Mouse (Mus musculus) ES-E14 (cell line): Measurements from ENCODE around the gene Olfr287.

Source experiments
- HCFC1 ChIP-seq: IDR thresholded peaks from 2 replicates; pipeline ENCODE4 v1.6.1; 2012; ENCODE audit warnings: low read length, inconsistent platforms, borderline replicate concordance; ENCODE audit not compliant: insufficient read depth
- MAFK ChIP-seq: IDR thresholded peaks from 2 replicates; pipeline ENCODE4 v1.6.1; 2014; ENCODE audit warnings: mild to moderate bottlenecking, low read depth, low read length, inconsistent platforms; ENCODE audit not compliant: insufficient read depth
- ZC3H11A ChIP-seq: IDR thresholded peaks from 2 replicates; pipeline ENCODE4 v1.6.1; 2012; ENCODE audit warnings: low read depth, mild to moderate bottlenecking, inconsistent platforms, low read length, borderline replicate concordance
- ZNF384 ChIP-seq: IDR thresholded peaks from 2 replicates; pipeline ENCODE4 v1.6.1; 2012; ENCODE audit warnings: low read depth, low read length, inconsistent platforms

- TF ChIP-seq MAFK (no peak), ZNF384 (no peak), ZC3H11A (no peak), HCFC1 (no peak)
These were observed 14.6 kb upstream of the Olfr287 start for GRCm38 (mm10) chr15:98235442-98235841.
